Mouse (Mus musculus) G1E (cell line): ENCODE data around the gene Myl12a.

ENCODE experiments used
- CTCF ChIP-seq: IDR thresholded peaks from 2 replicates; pipeline ENCODE4 v1.5.1; 2012; ENCODE audit warnings: low read depth, low read length, inconsistent platforms, mixed read lengths
- GATA1 ChIP-seq: IDR thresholded peaks from 2 replicates; pipeline ENCODE4 v1.6.1; 2012; ENCODE audit warnings: borderline replicate concordance, low read length, inconsistent platforms, mixed read lengths
- GATA2 ChIP-seq: IDR thresholded peaks from 2 replicates; pipeline ENCODE4 v1.6.1; 2012; ENCODE audit warnings: low read depth, low read length, inconsistent platforms, borderline replicate concordance
- POLR2AphosphoS5 ChIP-seq: IDR thresholded peaks from 2 replicates; pipeline ENCODE4 v1.6.1; 2012; ENCODE audit warnings: low read depth, low read length, inconsistent platforms; ENCODE audit not compliant: insufficient replicate concordance

DNA sequence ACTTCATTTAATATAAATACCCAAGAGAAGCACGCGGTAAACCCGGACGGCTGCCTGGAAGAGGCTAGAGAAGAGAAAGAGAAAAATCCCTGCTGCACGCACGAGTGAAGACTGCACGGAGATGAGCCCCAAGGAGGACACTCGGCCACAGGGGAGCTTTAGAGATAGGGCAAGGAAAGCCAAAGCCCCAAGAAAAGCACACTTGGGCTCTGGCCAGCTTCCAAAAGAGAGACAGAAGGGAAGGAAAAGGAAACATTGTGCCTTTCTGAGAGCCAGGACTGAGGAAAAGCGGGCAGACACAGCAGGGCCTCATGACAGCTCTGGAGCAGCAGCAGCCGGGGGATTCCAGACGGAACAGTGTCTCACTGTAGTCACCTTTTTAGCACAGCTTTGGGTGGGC lies 31.5 kb downstream of the Myl12a start:
- no peak for TF ChIP-seq CTCF
- TF ChIP-seq GATA2, result no peak
- no peak for TF ChIP-seq GATA1
- no peak for TF ChIP-seq POLR2AphosphoS5
